Mouse (Mus musculus): Measurements from ENCODE around the gene Ppm1n. TPM values are rescaled to one million over a fixed set of nuclear protein-coding genes. Genes with fewer than 3 reads are reported as not detected.

Gene Ppm1n
- polyA plus RNA-seq, 1 experiment from 2014 or later: 0.17 TPM

DNA sequence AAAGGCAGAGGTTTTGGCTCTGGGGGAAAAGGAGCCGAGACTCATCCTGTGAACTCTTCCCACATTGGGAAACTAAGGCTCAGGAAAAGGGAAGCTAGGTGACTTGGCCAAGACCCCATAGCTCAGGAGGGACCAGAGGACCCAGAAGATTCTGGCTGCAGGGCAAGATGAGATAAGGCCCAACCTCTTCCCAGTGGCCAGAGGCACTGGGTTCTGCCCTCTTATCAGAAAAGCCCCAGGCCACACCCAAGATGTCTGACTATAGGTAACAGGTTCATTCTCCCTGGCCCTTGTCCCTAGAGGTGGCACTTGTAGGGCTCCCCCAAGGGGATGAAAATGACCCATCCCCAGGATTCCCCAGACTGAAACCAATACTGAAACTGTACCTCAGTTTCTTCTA lies 33.0 kb downstream of the Ppm1n start:
- ATAC-seq (ENCODE audit: insufficient read depth, low FRiP score): no peak; the same call in 1 of the 2 replicates
- H3K27me3 ChIP-seq (ENCODE audit: control insufficient read depth, insufficient read depth, low read length): no peaks in the 10 kb centered on the region
- H3K9ac ChIP-seq (ENCODE audit: low read length): no peak overlapping the region
- WGBS: 88% methylated on average over 1 of the region's 1 CpGs
- H3K4me2 ChIP-seq (ENCODE audit: low read depth, low read length): no peak overlapping the region
- no peak overlapping the region for H3K4me3 ChIP-seq (replicated peaks; ENCODE audit: low read length)
- no peak overlapping the region for H3K27ac ChIP-seq (ENCODE audit: low read length)
- H3K36me3 ChIP-seq (ENCODE audit: control insufficient read depth, insufficient read depth, low read length): 0 out of 2 replicates have a peak, but pooled peaks cover 4% of the 10 kb centered on the region
- no peaks in the 10 kb centered on the region for H3K9me3 ChIP-seq (replicated peaks; ENCODE audit: control insufficient read depth, low read length)
- H3K4me1 ChIP-seq (ENCODE audit: control insufficient read depth, insufficient read depth, low read length): no peaks in the 10 kb centered on the region

DNA sequence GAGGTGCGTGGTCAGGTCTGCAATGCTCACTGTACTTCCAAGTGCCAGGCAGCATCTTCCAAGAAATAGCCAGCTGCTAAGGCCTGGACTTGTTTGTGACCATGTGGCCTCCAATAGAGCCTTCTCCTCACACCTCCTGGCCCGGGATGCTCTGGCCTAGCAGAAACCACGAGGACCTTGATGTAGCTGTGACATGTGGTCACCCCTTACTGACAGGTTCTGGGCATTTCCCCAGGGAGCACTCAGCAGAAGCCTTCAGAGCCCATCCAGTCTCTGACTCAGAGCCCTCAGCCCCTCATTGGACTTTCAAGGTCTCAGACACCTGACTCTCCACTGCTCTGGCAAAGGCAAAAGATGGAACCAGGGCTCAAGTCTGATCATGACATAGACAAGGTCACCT lies 34.8 kb downstream of the Ppm1n start:
- no peak overlapping the region for H3K9ac ChIP-seq (ENCODE audit: low read length)
- no peak overlapping the region for H3K27ac ChIP-seq (ENCODE audit: low read length)
- no peak overlapping the region for H3K4me3 ChIP-seq (replicated peaks; ENCODE audit: low read length)
- peaks cover 5% of the 10 kb centered on the region; the same call in 1 of the 2 replicates for H3K4me1 ChIP-seq (ENCODE audit: control insufficient read depth, insufficient read depth, low read length)
- H3K9me3 ChIP-seq (replicated peaks; ENCODE audit: control insufficient read depth, low read length): no peaks in the 10 kb centered on the region
- 0 out of 2 replicates have a peak, but pooled peaks cover 4% of the 10 kb centered on the region for H3K36me3 ChIP-seq (ENCODE audit: control insufficient read depth, insufficient read depth, low read length)
- H3K27me3 ChIP-seq (ENCODE audit: control insufficient read depth, insufficient read depth, low read length): no peaks in the 10 kb centered on the region
- 93% methylated on average over 3 of the region's 3 CpGs for WGBS
- ATAC-seq (ENCODE audit: insufficient read depth, low FRiP score): no peak
- no peak overlapping the region for H3K4me2 ChIP-seq (ENCODE audit: low read depth, low read length)

DNA sequence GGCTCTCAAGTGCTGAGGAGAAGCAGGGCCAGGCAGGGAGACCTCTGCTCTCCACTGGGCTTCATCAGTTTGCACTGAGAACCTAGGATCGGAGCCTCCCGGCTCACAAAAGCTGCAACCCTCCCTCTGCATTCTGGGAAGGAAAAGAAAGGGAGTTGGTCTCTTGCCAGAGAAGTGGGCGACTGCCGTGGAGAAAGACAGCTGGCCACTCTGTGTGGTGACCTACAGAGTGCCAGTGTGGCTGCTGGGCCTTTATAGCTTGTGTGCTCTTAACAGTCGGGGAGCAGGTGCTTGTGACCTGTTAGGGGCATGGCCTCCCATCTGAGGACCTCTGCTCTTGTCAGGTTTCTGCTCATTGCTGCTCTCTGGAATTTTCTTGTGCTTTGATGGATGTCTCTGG lies 36.0 kb downstream of the Ppm1n start:
- H3K9me3 ChIP-seq (replicated peaks; ENCODE audit: control insufficient read depth, low read length): no peaks in the 10 kb centered on the region
- WGBS: 70% methylated on average over 5 of the region's 5 CpGs
- no peak overlapping the region for H3K4me2 ChIP-seq (ENCODE audit: low read depth, low read length)
- no peak for ATAC-seq (ENCODE audit: insufficient read depth, low FRiP score)
- 0 out of 2 replicates have a peak, but pooled peaks cover 4% of the 10 kb centered on the region for H3K36me3 ChIP-seq (ENCODE audit: control insufficient read depth, insufficient read depth, low read length)
- no peak overlapping the region for H3K4me3 ChIP-seq (replicated peaks; ENCODE audit: low read length)
- peaks cover 8% of the 10 kb centered on the region; the same call in 1 of the 2 replicates for H3K4me1 ChIP-seq (ENCODE audit: control insufficient read depth, insufficient read depth, low read length)
- H3K9ac ChIP-seq (ENCODE audit: low read length): no peak overlapping the region
- no peak overlapping the region for H3K27ac ChIP-seq (ENCODE audit: low read length)
- H3K27me3 ChIP-seq (ENCODE audit: control insufficient read depth, insufficient read depth, low read length): no peaks in the 10 kb centered on the region

DNA sequence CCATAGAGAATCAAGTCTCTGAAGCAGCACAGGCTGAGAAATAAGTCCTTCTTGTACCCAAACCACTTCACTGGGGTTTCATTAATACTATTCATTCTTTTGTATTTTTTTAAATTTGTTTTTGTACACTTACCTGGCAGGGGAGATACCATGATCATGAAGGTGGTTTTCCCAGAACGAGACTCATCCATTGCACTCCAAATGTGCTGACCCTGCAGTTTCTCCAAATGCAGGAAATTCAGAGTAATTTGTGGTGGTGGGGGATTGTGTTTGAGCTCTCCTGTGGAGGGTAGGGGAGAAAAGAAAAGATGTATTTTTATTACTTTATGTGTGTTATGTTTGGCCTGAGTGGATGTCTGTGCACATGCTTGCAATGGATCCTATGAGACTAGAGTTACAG lies 37.9 kb downstream of the Ppm1n start:
- Histone ChIP-seq H3K9me3 (replicated peaks; ENCODE audit: control insufficient read depth, low read length) (no peaks in the 10 kb centered on the region), H3K27ac (ENCODE audit: low read length) (no peak overlapping the region), H3K36me3 (ENCODE audit: control insufficient read depth, insufficient read depth, low read length) (no peaks in the 10 kb centered on the region), H3K27me3 (ENCODE audit: control insufficient read depth, insufficient read depth, low read length) (no peaks in the 10 kb centered on the region), H3K4me3 (replicated peaks; ENCODE audit: low read length) (no peak overlapping the region), H3K4me2 (ENCODE audit: low read depth, low read length) (no peak overlapping the region), H3K4me1 (ENCODE audit: control insufficient read depth, insufficient read depth, low read length) (peaks cover 8% of the 10 kb centered on the region; the same call in 1 of the 2 replicates), H3K9ac (ENCODE audit: low read length) (no peak overlapping the region)
- no peak for ATAC-seq (ENCODE audit: insufficient read depth, low FRiP score)
- 89% methylated on average over 1 of the region's 1 CpGs for WGBS

DNA sequence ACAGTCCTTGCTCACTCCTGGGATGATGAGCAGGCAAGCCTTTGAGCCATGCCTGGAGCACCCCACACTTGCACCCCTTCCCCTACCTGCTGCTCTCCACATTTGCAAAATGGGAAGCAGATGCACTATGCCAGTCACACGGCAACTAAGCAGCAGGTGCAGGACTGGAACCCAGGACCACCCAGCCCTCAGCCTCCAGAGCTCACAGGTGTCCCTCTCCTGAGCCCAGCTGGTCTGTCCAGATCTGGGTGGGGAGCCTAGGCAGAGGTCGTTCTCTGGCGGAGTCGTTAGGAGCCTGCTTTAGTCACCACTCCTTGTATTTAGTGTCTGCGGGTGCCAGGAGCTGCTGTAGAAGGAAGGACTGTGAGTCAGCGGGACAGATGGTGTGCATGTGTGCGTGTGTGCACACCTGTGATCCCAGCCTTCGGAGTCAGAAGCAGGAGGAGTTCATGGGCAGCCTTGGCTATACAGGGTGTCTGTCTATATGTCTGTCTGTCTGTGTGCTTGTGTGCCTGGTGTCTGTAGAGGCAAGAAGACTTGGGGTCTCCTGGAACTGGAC lies 38.9 kb downstream of the Ppm1n start:
- peaks cover 14% of the 10 kb centered on the region for H3K4me1 ChIP-seq (ENCODE audit: control insufficient read depth, insufficient read depth, low read length)
- no peak overlapping the region for H3K4me3 ChIP-seq (replicated peaks; ENCODE audit: low read length)
- H3K9ac ChIP-seq (ENCODE audit: low read length): no peak overlapping the region
- 80% methylated on average over 8 of the region's 8 CpGs for WGBS
- no peak overlapping the region for H3K4me2 ChIP-seq (ENCODE audit: low read depth, low read length)
- no peaks in the 10 kb centered on the region for H3K9me3 ChIP-seq (replicated peaks; ENCODE audit: control insufficient read depth, low read length)
- 0 out of 2 replicates have a peak, but pooled peaks have one; percentile 31 for ATAC-seq (ENCODE audit: insufficient read depth, low FRiP score)
- H3K27me3 ChIP-seq (ENCODE audit: control insufficient read depth, insufficient read depth, low read length): no peaks in the 10 kb centered on the region
- no peaks in the 10 kb centered on the region for H3K36me3 ChIP-seq (ENCODE audit: control insufficient read depth, insufficient read depth, low read length)
- no peak overlapping the region; the same call in 1 of the 2 replicates for H3K27ac ChIP-seq (ENCODE audit: low read length)

DNA sequence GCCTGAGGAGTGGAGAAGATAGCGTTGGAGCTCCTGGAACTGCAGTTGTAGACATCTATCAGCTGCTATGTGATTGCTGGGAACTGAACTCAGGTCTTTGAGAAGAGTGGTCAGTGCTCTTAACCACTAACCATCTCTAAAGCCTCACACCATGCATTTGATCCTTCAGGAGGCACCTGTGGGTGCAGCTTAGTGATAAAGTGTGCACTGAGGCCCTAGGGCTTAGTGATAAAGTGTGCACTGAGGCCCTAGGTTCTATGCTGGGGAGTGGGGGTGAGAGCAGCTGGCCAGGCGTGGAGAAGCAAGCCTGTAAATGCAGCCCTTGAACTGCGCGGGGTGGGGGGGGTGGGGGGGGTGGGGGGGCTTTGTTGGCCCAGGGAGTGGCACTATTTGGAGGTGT lies 39.9 kb downstream of the Ppm1n start:
- H3K27ac ChIP-seq (ENCODE audit: low read length): peak overlapping the region; percentile 66
- no peaks in the 10 kb centered on the region for H3K36me3 ChIP-seq (ENCODE audit: control insufficient read depth, insufficient read depth, low read length)
- WGBS: 44% methylated on average over 4 of the region's 4 CpGs
- no peak overlapping the region for H3K4me2 ChIP-seq (ENCODE audit: low read depth, low read length)
- peaks cover 19% of the 10 kb centered on the region for H3K4me1 ChIP-seq (ENCODE audit: control insufficient read depth, insufficient read depth, low read length)
- no peaks in the 10 kb centered on the region for H3K9me3 ChIP-seq (replicated peaks; ENCODE audit: control insufficient read depth, low read length)
- H3K9ac ChIP-seq (ENCODE audit: low read length): no peak overlapping the region
- no peak overlapping the region for H3K4me3 ChIP-seq (replicated peaks; ENCODE audit: low read length)
- H3K27me3 ChIP-seq (ENCODE audit: control insufficient read depth, insufficient read depth, low read length): no peaks in the 10 kb centered on the region
- ATAC-seq (ENCODE audit: insufficient read depth, low FRiP score): no peak

DNA sequence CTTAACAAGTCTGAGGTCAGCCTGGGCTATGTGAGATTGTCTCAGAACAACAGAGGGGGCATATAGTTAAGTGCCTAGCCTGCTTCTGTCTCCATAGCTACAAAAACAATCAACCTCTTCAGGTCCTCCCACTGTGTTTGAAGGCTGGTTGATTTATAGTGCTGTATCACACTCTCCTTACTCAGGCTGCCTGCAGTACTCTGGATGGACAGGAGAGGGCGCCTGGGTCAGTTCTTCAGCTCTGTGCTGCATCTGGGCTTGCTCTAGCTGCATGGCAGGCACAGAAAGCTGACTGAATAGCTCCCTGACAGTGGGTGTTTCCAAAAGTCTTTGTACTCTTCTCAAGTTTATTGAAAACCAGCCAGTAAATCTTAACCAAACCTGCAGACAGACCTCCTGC lies 40.4 kb downstream of the Ppm1n start:
- no peak overlapping the region for H3K4me2 ChIP-seq (ENCODE audit: low read depth, low read length)
- no peaks in the 10 kb centered on the region for H3K36me3 ChIP-seq (ENCODE audit: control insufficient read depth, insufficient read depth, low read length)
- H3K9me3 ChIP-seq (replicated peaks; ENCODE audit: control insufficient read depth, low read length): no peaks in the 10 kb centered on the region
- peaks cover 19% of the 10 kb centered on the region for H3K4me1 ChIP-seq (ENCODE audit: control insufficient read depth, insufficient read depth, low read length)
- 0% methylated on average over 1 of the region's 1 CpGs for WGBS
- no peak overlapping the region; the same call in 1 of the 2 replicates for H3K9ac ChIP-seq (ENCODE audit: low read length)
- H3K27ac ChIP-seq (ENCODE audit: low read length): peak overlapping the region; percentile 66; the same call in 1 of the 2 replicates
- peak; percentile 91 for ATAC-seq (ENCODE audit: insufficient read depth, low FRiP score)
- H3K4me3 ChIP-seq (replicated peaks; ENCODE audit: low read length): no peak overlapping the region
- H3K27me3 ChIP-seq (ENCODE audit: control insufficient read depth, insufficient read depth, low read length): no peaks in the 10 kb centered on the region

DNA sequence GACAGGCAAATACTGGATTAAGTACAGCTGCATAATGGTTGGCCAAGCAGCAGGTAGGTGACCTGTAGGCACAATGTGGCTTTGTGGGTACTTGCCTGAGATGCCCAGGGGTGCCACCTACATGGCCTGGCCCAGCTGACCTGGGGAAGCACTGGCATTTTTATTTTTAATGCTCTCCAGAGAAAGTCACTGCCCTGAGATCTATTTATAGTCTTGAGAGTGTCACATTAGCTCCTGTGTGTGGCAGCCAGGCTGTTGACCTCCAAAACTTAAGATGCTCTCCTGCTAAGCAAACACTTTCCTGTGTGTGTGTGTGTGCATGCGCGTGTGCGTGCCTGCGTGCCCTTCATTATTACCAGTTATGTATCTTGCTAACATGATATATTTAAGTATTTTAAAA lies 41.5 kb downstream of the Ppm1n start:
- no peak for ATAC-seq (ENCODE audit: insufficient read depth, low FRiP score)
- WGBS: 88% methylated on average over 4 of the region's 4 CpGs
- no peaks in the 10 kb centered on the region for H3K27me3 ChIP-seq (ENCODE audit: control insufficient read depth, insufficient read depth, low read length)

DNA sequence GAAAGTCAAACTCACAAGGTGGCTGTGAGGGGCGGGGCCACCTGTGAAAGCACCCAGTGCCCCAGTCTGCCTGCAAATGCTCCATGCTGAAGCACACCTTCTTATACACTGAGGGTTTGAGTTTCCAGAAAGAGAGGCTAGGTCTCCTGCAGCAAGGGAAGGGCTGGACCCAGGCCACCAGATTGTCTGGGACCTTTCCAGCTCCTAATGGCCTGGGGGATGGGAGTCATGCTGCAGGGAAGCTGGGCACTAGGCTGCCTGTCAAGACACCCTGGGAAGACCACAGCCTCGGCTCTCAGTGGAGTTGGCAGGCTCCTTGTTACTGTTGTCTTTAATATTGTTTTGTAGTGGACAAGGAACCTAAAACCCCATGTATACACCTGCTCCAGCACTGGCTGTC lies 43.5 kb downstream of the Ppm1n start:
- Histone ChIP-seq H3K4me1 (ENCODE audit: control insufficient read depth, insufficient read depth, low read length) (peaks cover 19% of the 10 kb centered on the region), H3K27me3 (ENCODE audit: control insufficient read depth, insufficient read depth, low read length) (no peaks in the 10 kb centered on the region), H3K36me3 (ENCODE audit: control insufficient read depth, insufficient read depth, low read length) (no peaks in the 10 kb centered on the region), H3K9me3 (replicated peaks; ENCODE audit: control insufficient read depth, low read length) (no peaks in the 10 kb centered on the region), H3K27ac (ENCODE audit: low read length) (no peak overlapping the region), H3K4me3 (replicated peaks; ENCODE audit: low read length) (no peak overlapping the region), H3K4me2 (ENCODE audit: low read depth, low read length) (no peak overlapping the region), H3K9ac (ENCODE audit: low read length) (peak overlapping the region; percentile 20; the same call in 1 of the 2 replicates)
- 61% methylated on average over 2 of the region's 2 CpGs for WGBS
- no peak for ATAC-seq (ENCODE audit: insufficient read depth, low FRiP score)

More for the DNA sequence above, 41.5 kb downstream of the Ppm1n start:
- no peak overlapping the region for H3K4me3 ChIP-seq (replicated peaks; ENCODE audit: low read length)
- H3K9ac ChIP-seq (ENCODE audit: low read length): no peak overlapping the region
- H3K4me1 ChIP-seq (ENCODE audit: control insufficient read depth, insufficient read depth, low read length): peaks cover 19% of the 10 kb centered on the region
- H3K4me2 ChIP-seq (ENCODE audit: low read depth, low read length): no peak overlapping the region
- no peak overlapping the region for H3K27ac ChIP-seq (ENCODE audit: low read length)
- H3K36me3 ChIP-seq (ENCODE audit: control insufficient read depth, insufficient read depth, low read length): no peaks in the 10 kb centered on the region
- no peaks in the 10 kb centered on the region for H3K9me3 ChIP-seq (replicated peaks; ENCODE audit: control insufficient read depth, low read length)
